ENCODE assay signal across 24 mouse cellular contexts in the genomic region with DNA sequence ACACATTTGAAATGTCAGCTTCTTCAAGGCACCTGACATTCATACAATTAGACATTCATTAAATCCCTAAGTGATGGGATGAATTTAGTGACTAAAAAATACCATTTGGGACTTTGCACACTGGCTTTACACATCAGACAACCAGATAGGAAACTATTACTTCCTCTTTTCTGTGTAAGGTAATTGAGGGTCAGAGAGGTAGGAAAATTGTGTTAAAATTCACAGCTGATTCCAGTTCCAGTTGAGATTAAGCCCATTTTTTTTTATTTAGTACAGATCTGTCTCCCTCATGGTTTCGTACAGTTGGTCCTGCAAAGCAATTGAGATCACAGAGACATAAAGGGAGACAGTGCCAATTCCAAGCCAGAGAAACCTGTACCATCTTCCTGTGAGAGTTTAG. TPM values are rescaled to one million over a fixed set of nuclear protein-coding genes. Genes with fewer than 3 reads are reported as not detected.
DNase-seq lines count a peak whose midpoint lies in the region; ATAC-seq and TF ChIP-seq lines count a peak whose summit lies in the region.
"Had no signal": no experiment of that assay in that cellular context is flagged by ENCODE, and none has a peak within 500 bp of the region (broad histone marks: within the 10 kb centered on the region; RNA-seq: fewer than 3 reads in every experiment).

No protein-coding gene starts in this region.

- no peak for TF ChIP-seq RAD21 in MEL (IDR thresholded peaks at IDR 0.05; ENCODE audit: low read depth, low read length)

- H3K27ac ChIP-seq in MEL (ENCODE audit: control insufficient read depth, low read depth, low read length), result no peak overlapping the region
- H3K27ac ChIP-seq in hindbrain, embryonic 12.5 days, result no peak overlapping the region
- H3K27ac ChIP-seq: embryonic facial prominence, embryonic 10.5 days; embryonic facial prominence, embryonic 12.5 days; forebrain, embryonic 12.5 days had no signal

- no peak for TF ChIP-seq POLR2A in MEL (IDR thresholded peaks at IDR 0.05; ENCODE audit: control insufficient read depth in 1 of 2, insufficient read depth in 1 of 2, low read depth in 1 of 2, low read length in 2 of 2, poor library complexity in 1 of 2)

- peak; percentile 47; the same call in 1 of the 2 replicates for ATAC-seq in common myeloid progenitor, adult 5-6 weeks (replicated peaks; ENCODE audit: low read depth, poor library complexity, severe bottlenecking)
- ATAC-seq in megakaryocyte progenitor cell, adult 5-6 weeks (replicated peaks; ENCODE audit: poor library complexity), result 0 out of 2 replicates have a peak, but pooled peaks have one; percentile 37
- no peak for ATAC-seq in hindbrain, embryonic 12.5 days (ENCODE audit: low FRiP score)
- ATAC-seq: activated CD4-positive, CD25-positive, alpha-beta regulatory T cell, adult 4 months; forebrain, embryonic 14.5 days; forebrain, embryonic 16.5 days; Patski had no signal

- no peaks in the 10 kb centered on the region for H3K79me2 ChIP-seq in MEL (ENCODE audit: control insufficient read depth, insufficient read depth, low read length, poor library complexity)

- TF ChIP-seq CTCF in MEL (IDR thresholded peaks at IDR 0.05 in 2 of 3, conservative IDR thresholded peaks at IDR 0.05 in 1 of 3; ENCODE audit: control insufficient read depth in 1 of 3, insufficient read depth in 1 of 3, low read depth in 2 of 3, low read length in 3 of 3, poor library complexity in 1 of 3, severe bottlenecking in 1 of 3), result no peak

- H3K9ac ChIP-seq in MEL (ENCODE audit: control insufficient read depth, low read depth, low read length, poor library complexity, severe bottlenecking), result no peak overlapping the region
- H3K9ac ChIP-seq in hindbrain, embryonic 12.5 days, result no peak overlapping the region
- H3K9ac ChIP-seq: embryonic facial prominence, embryonic 12.5 days; forebrain, embryonic 12.5 days had no signal

- H3K9me3 ChIP-seq in MEL (replicated peaks; ENCODE audit: insufficient read depth, low read length), result no peaks in the 10 kb centered on the region
- no peaks in the 10 kb centered on the region for H3K9me3 ChIP-seq in hindbrain, embryonic 12.5 days (replicated peaks)
- H3K9me3 ChIP-seq: embryonic facial prominence, embryonic 10.5 days; embryonic facial prominence, embryonic 12.5 days; forebrain, embryonic 12.5 days; G1E had no signal

- H3K4me3 ChIP-seq in MEL (ENCODE audit: control insufficient read depth in 1 of 2, insufficient read depth in 1 of 2, low read depth in 2 of 2, low read length in 2 of 2), result no peak overlapping the region
- no peak overlapping the region for H3K4me3 ChIP-seq in hindbrain, embryonic 12.5 days
- H3K4me3 ChIP-seq: embryonic facial prominence, embryonic 10.5 days; embryonic facial prominence, embryonic 12.5 days; forebrain, embryonic 12.5 days had no signal

- H3K36me3 ChIP-seq in MEL (ENCODE audit: control insufficient read depth in 1 of 2, insufficient read depth in 2 of 2, low read length in 2 of 2), result peaks cover 0 to 5% of the 10 kb centered on the region in 2 experiments; a peak in 1 of 4 replicates
- H3K36me3 ChIP-seq in hindbrain, embryonic 12.5 days, result no peaks in the 10 kb centered on the region
- H3K36me3 ChIP-seq: embryonic facial prominence, embryonic 10.5 days; embryonic facial prominence, embryonic 12.5 days; forebrain, embryonic 12.5 days; G1E had no signal

- WGBS in hindbrain, embryonic 12.5 days, result 94% methylated on average over 1 of the region's 1 CpGs

- DNase-seq in A20 (ENCODE audit: low read depth, low spot score) (peak; percentile 6), MEL (ENCODE audit: low read depth, low spot score) (peak; percentile 56)
- DNase-seq in right cerebral cortex, adult 2 months (ENCODE audit: low spot score in 2 of 2), result no peak
- DNase-seq in adrenal gland, postnatal 14 days, result no peak
- DNase-seq in layer of hippocampus, adult 9-10 months (ENCODE audit: low spot score), result no peak
- DNase-seq: adrenal gland, adult 8-10 months; adrenal gland, postnatal 25 days; cerebellum, adult 11 months; cerebellum, adult 18-20 months; cerebellum, adult 8-10 months; cerebellum, adult 9-11 months; cerebellum, postnatal 14 days; cerebellum, postnatal 36 days had no signal

- no peaks in the 10 kb centered on the region for H3K27me3 ChIP-seq in MEL (ENCODE audit: control insufficient read depth in 1 of 2, insufficient read depth in 2 of 2, low read length in 2 of 2)
- no peaks in the 10 kb centered on the region for H3K27me3 ChIP-seq in hindbrain, embryonic 12.5 days
- H3K27me3 ChIP-seq: embryonic facial prominence, embryonic 12.5 days; forebrain, embryonic 12.5 days; Patski had no signal

- H3K4me1 ChIP-seq in MEL (ENCODE audit: control insufficient read depth in 1 of 2, insufficient read depth in 2 of 2, low read length in 2 of 2), result peaks cover 0 to 9% of the 10 kb centered on the region in 2 experiments; a peak in 2 of 4 replicates
- H3K4me1 ChIP-seq in hindbrain, embryonic 12.5 days, result no peaks in the 10 kb centered on the region
- H3K4me1 ChIP-seq: embryonic facial prominence, embryonic 10.5 days; embryonic facial prominence, embryonic 12.5 days; forebrain, embryonic 12.5 days had no signal

- H3K4me2 ChIP-seq in hindbrain, embryonic 12.5 days (replicated peaks), result no peak overlapping the region
- H3K4me2 ChIP-seq: embryonic facial prominence, embryonic 12.5 days; forebrain, embryonic 12.5 days had no signal

- peak in 1 of 2 experiments; percentile 72; a peak in 2 of 4 replicates for TF ChIP-seq EP300 in MEL (IDR thresholded peaks at IDR 0.05; ENCODE audit: low read depth in 1 of 2, low read length in 2 of 2)

TF ChIP-seq in MEL, 35 proteins besides CTCF, POLR2A, EP300 and RAD21:
- no peak for TF ChIP-seq TBP (IDR thresholded peaks at IDR 0.05; ENCODE audit: low read depth, low read length)
- no peak for TF ChIP-seq MYC (IDR thresholded peaks at IDR 0.05; ENCODE audit: low read depth, low read length)
- peak; percentile 57 for TF ChIP-seq ETS1 (IDR thresholded peaks at IDR 0.05; ENCODE audit: low read depth, low read length)

RNA-seq across cellular contexts. Expression of a gene that starts 27.7 kb away (rescaled TPM):
- total RNA-seq in MEL (2012; rRNA removed), result 7.8 and 9.1 TPM in 2 replicates
- polyA plus RNA-seq in MEL (2012; ENCODE audit: insufficient read depth in 1 of 2, insufficient read length in 2 of 2, low read depth in 1 of 2, low replicate concordance in 2 of 2, missing spikeins in 1 of 2), result 1 to 10 TPM in 1 of 2 experiments, not detected in 1; 9.2 TPM
- total RNA-seq in common myeloid progenitor, adult 5-6 weeks (2017), result 13.8 and 22.4 TPM in 2 replicates
- total RNA-seq in megakaryocyte progenitor cell, adult 5-6 weeks (2015), result 5.7 and 8.9 TPM in 2 replicates
- total RNA-seq in megakaryocyte progenitor cell, adult 5-6 weeks (2017), result 3.8 and 7.2 TPM in 2 replicates
- 5.4 and 5.8 TPM in 2 replicates for polyA plus RNA-seq in hindbrain, embryonic 12.5 days (2016; fragmentation: Nextera tagmentation; extraction: Ambion mirVana)
- total RNA-seq in adrenal gland, postnatal 14 days (2021), result 5.0 and 6.2 TPM in 2 replicates

Comparison
In these comparisons a context has a peak if more than half of its experiments do, and no peak if none do; other contexts are left out.
1. DNase-seq: peak in A20 (single experiment) and MEL (single experiment); none in right cerebral cortex, adult 2 months (0 of 2), adrenal gland, postnatal 14 days (single experiment) and layer of hippocampus, adult 9-10 months (single experiment).